Mouse (Mus musculus) urinary bladder, postnatal 25 days (tissue): ENCODE results near the gene Olfr406.

ENCODE experiments used
- DNase-seq: peaks from one replicate; pipeline ENCODE4 v3.0.0; 2022; ENCODE audit warnings: low spot score

Gene Olfr406

DNA sequence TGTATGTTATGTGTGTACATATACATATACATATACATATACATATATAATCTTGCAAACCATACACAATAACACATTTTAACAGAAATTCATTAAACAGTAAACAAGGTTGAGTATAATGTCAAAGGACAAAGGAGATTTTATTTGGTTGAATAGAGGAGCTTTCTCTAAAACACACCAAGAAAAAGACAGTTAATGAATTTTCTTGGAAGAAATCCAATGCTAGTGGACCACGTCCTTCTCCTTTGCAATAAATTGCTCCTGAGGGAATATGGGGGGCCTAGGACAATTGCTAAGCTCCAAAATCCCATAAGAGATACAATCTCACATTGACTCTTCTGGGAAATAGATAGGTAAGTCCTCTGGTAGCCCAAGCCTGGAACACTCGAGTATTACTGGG lies at the start of gene Olfr406:
Olfr406 (plus strand) TSS at position 301 of the 400 bp plus-strand sequence.
- DNase-seq, result no peak

DNA sequence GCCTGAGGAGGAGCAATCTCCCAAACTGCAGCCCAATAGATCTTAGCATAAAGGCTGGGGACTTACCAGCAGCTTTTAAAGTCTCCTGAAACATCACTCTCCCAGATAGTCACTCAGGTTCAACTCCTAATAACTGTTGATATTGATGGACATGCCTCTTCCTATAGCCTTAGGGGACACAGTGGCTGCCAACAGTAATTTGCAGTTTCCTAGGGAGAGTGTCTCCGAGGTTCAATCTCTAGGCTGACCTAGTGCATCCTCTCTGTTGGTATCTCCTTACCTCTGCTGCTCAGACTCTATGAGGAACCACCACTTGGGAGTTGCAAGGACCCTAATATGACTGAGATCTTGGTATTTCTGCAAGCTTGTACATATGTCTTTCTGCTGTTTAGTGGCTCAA lies 48.3 kb upstream of the Olfr406 start, which contains the start of gene Olfr43:
Olfr43 (minus strand) TSS at position 101 of the 400 bp plus-strand sequence.
- DNase-seq, result no peak

DNA sequence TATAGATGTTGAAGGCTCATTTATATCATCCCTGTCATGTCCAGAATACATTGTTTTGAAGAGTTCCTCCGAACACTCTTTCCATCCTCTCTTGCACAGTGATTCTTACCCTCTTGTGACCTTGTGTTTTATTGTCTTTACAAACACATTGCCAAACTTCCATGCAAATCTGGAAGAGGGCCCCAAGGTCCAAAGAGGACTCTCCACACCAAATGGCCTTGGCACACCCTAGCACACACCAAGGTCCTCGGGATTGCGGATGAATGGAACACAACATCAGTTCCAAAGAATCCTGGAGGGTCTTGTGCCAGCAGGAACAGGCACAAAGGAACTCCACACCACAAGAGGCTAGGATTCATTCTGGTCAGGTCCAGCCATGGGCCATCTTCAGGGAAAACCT lies 18.4 kb upstream of the Olfr406 start:
- no peak for DNase-seq

DNA sequence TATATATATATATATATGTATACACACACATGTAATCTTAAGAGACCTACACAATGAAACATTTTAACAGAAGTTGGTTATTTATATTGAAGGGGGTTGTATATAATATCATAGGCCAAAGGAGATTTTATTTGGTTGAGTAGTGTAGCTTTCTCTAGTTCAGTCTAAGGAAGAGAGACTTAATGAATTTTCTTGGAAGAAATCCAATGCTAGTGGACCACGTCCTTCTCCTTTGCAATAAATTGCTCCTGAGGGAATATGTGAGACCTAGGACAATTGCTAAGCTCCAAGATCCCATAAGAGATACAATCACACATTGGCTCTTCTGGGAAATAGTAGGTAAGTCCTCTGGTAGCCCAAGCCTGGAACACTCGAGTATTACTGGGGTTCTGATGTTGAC lies 23.8 kb downstream of the Olfr406 start, which contains the start of gene Olfr59:
Olfr59 (plus strand) TSS at position 301 of the 400 bp plus-strand sequence.
- DNase-seq, result no peak

DNA sequence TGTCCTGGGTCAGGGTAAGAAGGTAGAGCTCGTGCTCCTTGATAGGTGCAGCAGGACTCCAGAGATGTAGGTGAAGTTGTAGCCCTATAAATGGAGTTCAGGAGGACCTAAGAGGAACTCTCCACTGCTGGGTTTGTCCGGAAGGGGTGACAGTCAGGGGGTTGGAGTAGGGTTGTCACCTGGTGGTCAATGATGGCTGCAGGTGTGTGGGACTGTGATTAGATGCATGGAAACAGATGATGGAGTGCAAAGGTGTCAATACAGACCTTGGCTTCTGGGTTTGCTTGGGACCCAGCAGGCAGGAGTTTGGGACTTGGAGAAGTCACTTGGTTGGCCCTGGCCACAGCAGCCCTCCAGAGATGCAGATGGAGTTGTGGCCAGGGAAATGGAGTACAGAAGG lies 27.6 kb downstream of the Olfr406 start:
- no peak for DNase-seq
